Mouse (Mus musculus): ENCODE data around the gene Trappc2l.

Trappc2l gene

DNA sequence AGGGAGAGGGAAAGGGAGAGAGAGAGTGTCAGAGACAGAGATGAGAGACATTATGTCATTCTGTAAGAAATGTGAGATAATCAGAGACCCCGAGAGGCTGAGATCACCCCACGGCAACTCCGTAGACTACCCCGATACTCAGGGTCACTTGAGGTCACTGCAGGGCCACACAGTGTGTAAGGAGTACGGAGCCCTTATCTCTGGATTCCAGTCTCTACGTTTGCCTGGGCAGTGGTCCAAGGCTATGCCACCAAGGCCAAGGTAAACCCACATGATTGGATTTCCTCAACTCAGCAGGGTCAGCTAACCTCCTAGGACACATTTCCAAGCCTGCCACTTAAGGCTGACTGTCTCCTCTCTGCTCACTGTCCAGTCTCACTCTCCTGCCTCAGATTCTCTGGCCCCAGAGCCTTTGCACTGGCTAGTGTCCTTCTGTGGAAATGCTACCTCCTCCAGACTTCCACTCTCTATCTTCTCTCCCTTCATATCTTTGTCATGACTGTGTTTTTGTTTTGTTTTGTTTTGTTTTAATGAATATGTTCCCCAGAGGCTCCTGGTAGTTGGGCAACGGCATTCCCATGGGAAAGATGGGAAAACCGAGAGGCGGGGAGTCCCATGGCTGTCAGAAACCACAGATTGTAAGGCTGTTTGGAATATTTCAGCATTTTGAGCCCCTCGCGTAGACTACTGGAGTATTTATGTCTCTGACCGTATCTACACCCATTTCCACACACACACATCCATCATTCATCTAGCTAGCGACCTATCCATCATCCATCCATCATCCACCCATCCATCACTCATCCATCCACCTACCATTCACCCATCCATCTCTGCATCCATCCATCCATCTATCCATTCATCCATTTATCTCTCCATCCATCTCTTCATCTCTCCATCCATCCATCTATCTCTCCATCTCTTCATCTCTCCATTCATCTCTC, 44.9 kb downstream of the Trappc2l start:
- no peak for DNase-seq (ENCODE audit: low spot score in 2 of 2)

DNA sequence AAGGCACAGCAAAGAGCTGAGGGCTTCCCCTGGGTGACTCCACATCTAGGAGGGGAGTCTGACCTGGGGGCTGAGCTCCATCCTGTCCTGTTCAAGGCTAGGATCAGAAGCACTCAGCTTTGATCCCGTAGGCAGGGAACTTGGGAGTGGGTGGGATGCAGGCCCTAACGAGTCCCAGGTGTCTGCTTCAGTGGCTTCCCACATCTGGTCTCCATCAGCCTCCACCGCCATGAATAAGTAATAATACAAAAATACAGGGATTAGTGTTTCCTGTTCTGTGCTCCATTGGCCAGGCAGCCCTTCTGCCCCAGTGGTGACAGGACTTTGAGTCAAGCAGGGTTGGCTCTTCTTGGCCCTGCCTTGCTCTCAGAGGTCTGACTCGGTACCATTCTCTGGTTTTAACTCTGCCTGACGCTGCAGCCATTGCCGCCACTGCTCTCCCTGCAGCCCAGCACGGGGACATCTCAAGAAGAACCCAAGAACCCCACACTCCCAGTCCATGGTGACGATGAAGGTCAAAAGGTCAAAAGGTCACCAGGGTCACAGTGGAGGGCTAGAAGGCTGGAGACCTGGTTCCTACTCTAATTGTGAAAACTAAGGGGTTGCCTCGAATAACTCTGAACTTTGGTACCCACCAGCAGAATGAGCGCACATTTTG, 46.8 kb downstream of the Trappc2l start:
- no peak for DNase-seq (ENCODE audit: low spot score in 2 of 2)

GRCm38 (mm10) chr8:122658807-122659160, 47.3 kb downstream of the Trappc2l start:
- no peak for DNase-seq (ENCODE audit: low spot score in 2 of 2)

- DNase-seq (ENCODE audit: low spot score in 2 of 2), result no peak
These were observed 48.6 kb downstream of the Trappc2l start for GRCm38 (mm10) chr8:122660022-122660421.

GRCm38 (mm10) chr8:122661138-122661537, 49.7 kb downstream of the Trappc2l start:
- DNase-seq (ENCODE audit: low spot score in 2 of 2), result peak in 1 of 2 experiments; percentile 75

- no peak for DNase-seq (ENCODE audit: low spot score in 2 of 2)
These were observed 50.5 kb downstream of the Trappc2l start for GRCm38 (mm10) chr8:122661894-122662293.

GRCm38 (mm10) chr8:122663106-122663505, 51.7 kb downstream of the Trappc2l start:
- DNase-seq (ENCODE audit: low spot score in 2 of 2), result no peak

GRCm38 (mm10) chr8:122663670-122664069, 52.2 kb downstream of the Trappc2l start:
- DNase-seq (ENCODE audit: low spot score in 2 of 2), result no peak

- DNase-seq (ENCODE audit: low spot score in 2 of 2), result peak in 1 of 2 experiments; percentile 54
These were observed 53.8 kb downstream of the Trappc2l start for GRCm38 (mm10) chr8:122665221-122665620.

- peak; percentile 66 to 92 for DNase-seq (ENCODE audit: low spot score in 2 of 2)
These were observed 54.4 kb downstream of the Trappc2l start for GRCm38 (mm10) chr8:122665667-122666316.

Measured in cerebellum, postnatal 4 days (tissue).